Mouse (Mus musculus) thymus, adult 2 months (tissue): ENCODE measurements around the gene Mul1.

Source experiments
- CTCF ChIP-seq: fragments of 200-500 bp; IDR thresholded peaks from 2 replicates; pipeline ENCODE4 v1.5.1; 2012; ENCODE audit warnings: mild to moderate bottlenecking, control low read depth, low read length, moderate library complexity, borderline replicate concordance; ENCODE audit not compliant: control insufficient read depth, poor library complexity, insufficient read depth; ENCODE audit errors: extremely low read depth
- POLR2A ChIP-seq: fragments of 200-500 bp; IDR thresholded peaks from 2 replicates; pipeline ENCODE4 v1.6.1; 2012; ENCODE audit warnings: mild to moderate bottlenecking, low read length, control low read depth, moderate library complexity; ENCODE audit not compliant: control insufficient read depth, poor library complexity, insufficient read depth; ENCODE audit errors: extremely low read depth

DNA sequence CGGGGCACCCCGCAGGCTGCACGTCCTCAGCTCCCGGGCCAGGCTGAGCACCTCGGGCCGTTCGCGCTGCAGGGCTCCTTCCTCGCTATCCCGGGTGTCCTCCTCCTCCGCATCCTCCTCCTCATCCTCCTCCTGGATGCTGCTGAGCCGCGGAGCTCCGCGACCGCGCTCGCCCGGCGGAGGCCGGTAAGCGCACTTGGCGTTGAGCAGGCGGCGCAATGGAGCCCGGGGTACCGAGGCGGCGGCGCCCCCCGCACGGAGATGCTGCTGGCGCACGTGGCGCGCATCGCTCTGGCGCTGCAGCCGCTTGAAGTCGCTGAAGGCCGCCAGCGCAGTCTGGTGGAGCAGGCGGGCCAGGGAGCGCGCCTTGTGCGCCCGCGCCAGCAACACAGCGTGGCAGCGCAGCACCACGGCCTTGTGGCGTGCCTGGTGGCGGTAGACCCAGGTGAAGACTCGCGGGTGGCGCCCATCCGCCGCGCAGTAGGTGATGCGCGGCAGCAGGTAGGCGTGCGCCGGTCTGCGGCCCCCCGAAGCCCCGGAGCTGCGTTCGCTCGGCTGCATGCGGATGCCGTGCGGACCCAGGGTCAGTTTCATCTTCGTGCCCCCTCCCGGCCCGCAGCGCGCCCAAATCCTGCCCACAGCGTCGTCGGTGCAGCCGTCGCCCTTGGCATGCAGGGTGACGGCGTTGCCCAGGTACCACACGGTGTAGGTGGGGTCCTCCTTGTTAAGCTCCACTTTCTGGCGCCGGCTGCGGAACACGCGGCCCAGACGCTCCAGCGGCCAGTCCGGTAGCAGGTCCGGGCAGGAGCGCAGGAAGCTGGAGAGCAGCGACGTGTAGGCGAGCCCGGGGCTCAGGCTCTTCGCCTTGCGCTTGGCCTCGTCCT lies 39.1 kb upstream of the Mul1 start:
- no peak for TF ChIP-seq CTCF
- no peak for TF ChIP-seq POLR2A
